In the genomic region with DNA sequence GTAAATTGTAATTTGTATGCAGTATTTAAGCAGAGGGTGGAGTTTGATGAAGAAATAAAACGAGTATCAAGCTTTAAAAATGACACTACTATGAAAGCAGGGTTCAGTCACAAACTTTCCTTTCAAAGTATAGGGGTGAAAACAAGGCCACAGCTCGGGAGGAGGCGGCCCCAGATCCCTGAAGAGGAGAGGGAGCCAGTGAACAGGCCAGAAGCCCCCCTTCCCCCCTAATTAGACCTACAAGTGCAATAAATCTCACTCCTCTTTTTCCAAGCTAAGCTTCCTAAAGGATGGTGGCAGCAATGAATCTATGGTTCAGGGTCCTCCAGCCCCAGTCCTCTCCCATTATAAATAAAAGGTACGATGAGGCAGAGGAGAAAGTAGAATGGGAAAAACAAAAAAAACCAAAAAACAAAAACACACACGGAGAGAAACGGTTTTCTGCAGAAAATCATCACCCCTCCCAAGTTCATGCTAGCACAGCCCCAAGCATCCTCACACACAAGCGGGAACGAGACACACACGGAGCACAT, we compare ENCODE assay signal across 7 mouse cellular contexts. TPM values are rescaled to one million over a fixed set of nuclear protein-coding genes. Genes with fewer than 3 reads are reported as not detected.
A peak's percentile ranks its signal among the peaks of the same experiment; 100 is the strongest.
DNase-seq lines count a peak whose midpoint lies in the region; ATAC-seq lines count a peak whose summit lies in the region.

No protein-coding gene starts in this region.

- peaks cover 14% of the 10 kb centered on the region for H3K4me1 ChIP-seq in lung, embryonic 16.5 days (replicated peaks; ENCODE audit: control insufficient read depth, insufficient read depth, low read length)
- H3K4me1 ChIP-seq in embryonic facial prominence, embryonic 15.5 days, result peaks cover 25% of the 10 kb centered on the region
- peaks cover 10% of the 10 kb centered on the region for H3K4me1 ChIP-seq in intestine, embryonic 16.5 days (ENCODE audit: control insufficient read depth, insufficient read depth, low read length)
- peaks cover 22% of the 10 kb centered on the region for H3K4me1 ChIP-seq in neural tube, embryonic 15.5 days

- ATAC-seq in lung, embryonic 16.5 days (ENCODE audit: low read depth), result no peak
- no peak for ATAC-seq in embryonic facial prominence, embryonic 15.5 days (ENCODE audit: insufficient number of reproducible peaks, low FRiP score, low TSS enrichment, low read depth)
- no peak for ATAC-seq in intestine, embryonic 16.5 days
- no peak for ATAC-seq in neural tube, embryonic 15.5 days (ENCODE audit: low FRiP score)
- ATAC-seq in cerebellum, adult (ENCODE audit: insufficient number of reproducible peaks, low FRiP score, low TSS enrichment), result no peak

- 2% methylated on average over 9 of the region's 9 CpGs for WGBS in lung, embryonic 16.5 days
- WGBS in embryonic facial prominence, embryonic 15.5 days, result 2% methylated on average over 9 of the region's 9 CpGs
- 2% methylated on average over 9 of the region's 9 CpGs for WGBS in intestine, embryonic 16.5 days
- WGBS in neural tube, embryonic 15.5 days, result 1% methylated on average over 9 of the region's 9 CpGs

- peak overlapping the region; percentile 77 for H3K4me3 ChIP-seq in lung, embryonic 16.5 days (ENCODE audit: low read length)
- peak overlapping the region; percentile 68 for H3K4me3 ChIP-seq in embryonic facial prominence, embryonic 15.5 days (replicated peaks)
- peak overlapping the region; percentile 69 for H3K4me3 ChIP-seq in intestine, embryonic 16.5 days (ENCODE audit: low read length)
- peak overlapping the region; percentile 87 for H3K4me3 ChIP-seq in neural tube, embryonic 15.5 days (replicated peaks)

- no peaks in the 10 kb centered on the region for H3K36me3 ChIP-seq in lung, embryonic 16.5 days (ENCODE audit: control insufficient read depth, insufficient read depth, low read length)
- H3K36me3 ChIP-seq in embryonic facial prominence, embryonic 15.5 days, result no peaks in the 10 kb centered on the region
- no peaks in the 10 kb centered on the region for H3K36me3 ChIP-seq in intestine, embryonic 16.5 days (ENCODE audit: control insufficient read depth, insufficient read depth, low read length)
- no peaks in the 10 kb centered on the region for H3K36me3 ChIP-seq in neural tube, embryonic 15.5 days

- H3K27ac ChIP-seq in lung, embryonic 16.5 days (ENCODE audit: low read length), result no peak overlapping the region; the same call in 1 of the 2 replicates
- H3K27ac ChIP-seq in embryonic facial prominence, embryonic 15.5 days (replicated peaks), result peak overlapping the region; percentile 95
- no peak overlapping the region for H3K27ac ChIP-seq in intestine, embryonic 16.5 days (ENCODE audit: low read length)
- peak overlapping the region; percentile 99 for H3K27ac ChIP-seq in neural tube, embryonic 15.5 days (replicated peaks)

- H3K9ac ChIP-seq in lung, embryonic 16.5 days (ENCODE audit: low read length), result peak overlapping the region; percentile 89
- peak overlapping the region; percentile 72 for H3K9ac ChIP-seq in embryonic facial prominence, embryonic 15.5 days
- H3K9ac ChIP-seq in intestine, embryonic 16.5 days (ENCODE audit: low read depth, low read length), result peak overlapping the region; percentile 77
- peak overlapping the region; percentile 97 for H3K9ac ChIP-seq in neural tube, embryonic 15.5 days (replicated peaks)

- peak overlapping the region; percentile 83 for H3K4me2 ChIP-seq in lung, embryonic 16.5 days (ENCODE audit: low read depth, low read length)
- peak overlapping the region; percentile 82 for H3K4me2 ChIP-seq in embryonic facial prominence, embryonic 15.5 days (replicated peaks)
- H3K4me2 ChIP-seq in intestine, embryonic 16.5 days (ENCODE audit: low read depth, low read length), result peak overlapping the region; percentile 91
- H3K4me2 ChIP-seq in neural tube, embryonic 15.5 days, result peak overlapping the region; percentile 87

- no peaks in the 10 kb centered on the region for H3K9me3 ChIP-seq in lung, embryonic 16.5 days (ENCODE audit: control insufficient read depth, low read length)
- no peaks in the 10 kb centered on the region for H3K9me3 ChIP-seq in embryonic facial prominence, embryonic 15.5 days (replicated peaks)
- no peaks in the 10 kb centered on the region for H3K9me3 ChIP-seq in intestine, embryonic 16.5 days (ENCODE audit: control insufficient read depth, low read length)
- H3K9me3 ChIP-seq in neural tube, embryonic 15.5 days (replicated peaks), result no peaks in the 10 kb centered on the region

- peaks cover 43% of the 10 kb centered on the region for H3K27me3 ChIP-seq in lung, embryonic 16.5 days (ENCODE audit: control insufficient read depth, insufficient read depth, low read depth, low read length)
- H3K27me3 ChIP-seq in embryonic facial prominence, embryonic 15.5 days, result peaks cover 43% of the 10 kb centered on the region
- H3K27me3 ChIP-seq in intestine, embryonic 16.5 days (replicated peaks; ENCODE audit: control insufficient read depth, insufficient read depth, low read length), result peaks cover 41% of the 10 kb centered on the region
- no peaks in the 10 kb centered on the region for H3K27me3 ChIP-seq in neural tube, embryonic 15.5 days (replicated peaks)

- no peak for DNase-seq in lung, postnatal 14 days
- DNase-seq in adrenal gland, adult 8-10 months, result no peak

RNA-seq across cellular contexts. Expression of gene Nr2f1, which starts 2.2 kb away (rescaled TPM):
- polyA plus RNA-seq in lung, embryonic 16.5 days (2015; fragmentation: Nextera tagmentation; extraction: Ambion mirVana), result 3.6 and 3.7 TPM in 2 replicates
- 14.5 and 18.4 TPM in 2 replicates for polyA plus RNA-seq in embryonic facial prominence, embryonic 15.5 days (2015; fragmentation: Nextera tagmentation; extraction: Ambion mirVana)
- polyA plus RNA-seq in intestine, embryonic 16.5 days (2015; fragmentation: Nextera tagmentation; extraction: Ambion mirVana), result 0.87 and 1.2 TPM in 2 replicates
- polyA plus RNA-seq in neural tube, embryonic 15.5 days (2015; fragmentation: Nextera tagmentation; extraction: Ambion mirVana), result 30.3 and 37.8 TPM in 2 replicates
- total RNA-seq in adrenal gland, adult 8-10 months (2022), result 10 to 100 TPM; 19.1 to 26.2 (median 21.7) TPM

Comparison
In these comparisons a context has a peak if more than half of its experiments do, and no peak if none do; other contexts are left out.
1. H3K27ac ChIP-seq: peak in embryonic facial prominence, embryonic 15.5 days (single experiment) and neural tube, embryonic 15.5 days (single experiment); none in lung, embryonic 16.5 days (single experiment) and intestine, embryonic 16.5 days (single experiment).
2. Peak in every context shown above with its lines, with median percentiles within 50 percentile points of each other: H3K4me2 ChIP-seq, H3K4me3 ChIP-seq and H3K9ac ChIP-seq.